Comparison of ENCODE assay signal across 8 mouse cellular contexts in genomic region chr11:120423569-120424295, GRCm38 (mm10). TPM values are rescaled to one million over a fixed set of nuclear protein-coding genes. Genes with fewer than 3 reads are reported as not detected.
DNase-seq lines count a peak whose midpoint lies in the region; ATAC-seq lines count a peak whose summit lies in the region.

No protein-coding gene starts in this region.

- no peak overlapping the region for H3K4me3 ChIP-seq in embryonic facial prominence, embryonic 14.5 days (ENCODE audit: low read depth, low read length)
- no peak overlapping the region for H3K4me3 ChIP-seq in hindbrain, embryonic 14.5 days (replicated peaks; ENCODE audit: low read length)
- no peak overlapping the region for H3K4me3 ChIP-seq in stomach, embryonic 16.5 days (replicated peaks; ENCODE audit: low read length)

- H3K9me3 ChIP-seq in embryonic facial prominence, embryonic 14.5 days (ENCODE audit: control insufficient read depth, low read length): no peaks in the 10 kb centered on the region
- no peaks in the 10 kb centered on the region for H3K9me3 ChIP-seq in hindbrain, embryonic 14.5 days (ENCODE audit: control insufficient read depth, low read length)
- H3K9me3 ChIP-seq in stomach, embryonic 16.5 days (replicated peaks; ENCODE audit: control insufficient read depth, low read length): no peaks in the 10 kb centered on the region

- H3K36me3 ChIP-seq in embryonic facial prominence, embryonic 14.5 days (ENCODE audit: control insufficient read depth, insufficient read depth, low read length): peaks cover 81% of the 10 kb centered on the region
- H3K36me3 ChIP-seq in hindbrain, embryonic 14.5 days (replicated peaks; ENCODE audit: control insufficient read depth, insufficient read depth): peaks cover 91% of the 10 kb centered on the region
- peaks cover 18% of the 10 kb centered on the region for H3K36me3 ChIP-seq in stomach, embryonic 16.5 days (ENCODE audit: control insufficient read depth, insufficient read depth, low read length)

- no peaks in the 10 kb centered on the region for H3K27me3 ChIP-seq in embryonic facial prominence, embryonic 14.5 days (replicated peaks; ENCODE audit: control insufficient read depth, insufficient read depth, low read length)
- H3K27me3 ChIP-seq in hindbrain, embryonic 14.5 days (ENCODE audit: control insufficient read depth, insufficient read depth, low read length): no peaks in the 10 kb centered on the region
- H3K27me3 ChIP-seq in stomach, embryonic 16.5 days (ENCODE audit: control insufficient read depth, insufficient read depth, low read length): no peaks in the 10 kb centered on the region

- no peak overlapping the region for H3K4me2 ChIP-seq in embryonic facial prominence, embryonic 14.5 days (ENCODE audit: low read depth, low read length)
- H3K4me2 ChIP-seq in hindbrain, embryonic 14.5 days (replicated peaks): no peak overlapping the region
- H3K4me2 ChIP-seq in stomach, embryonic 16.5 days (ENCODE audit: low read depth, low read length): no peak overlapping the region

- WGBS in embryonic facial prominence, embryonic 14.5 days: 63% methylated on average over 9 of the region's 9 CpGs
- 69% methylated on average over 9 of the region's 9 CpGs for whole genome bisulfite sequencing in hindbrain, embryonic 14.5 days
- WGBS in stomach, embryonic 16.5 days: 59% methylated on average over 9 of the region's 9 CpGs

- DNase-seq in heart, adult 8-10 months (ENCODE audit: low spot score): peak; percentile 42
- DNase-seq in heart, postnatal 25 days (ENCODE audit: low spot score): no peak
- DNase-seq in adrenal gland, postnatal 25 days: peak; percentile 69
- peak; percentile 72 for DNase-seq in embryonic facial prominence, embryonic 14.5 days (ENCODE audit: low spot score)
- DNase-seq in hindbrain, embryonic 14.5 days (ENCODE audit: low spot score): peak; percentile 80
- peak; percentile 49 to 64 for DNase-seq in layer of hippocampus, postnatal 14 days (ENCODE audit: low spot score in 2 of 2)
- peak; percentile 86 for DNase-seq in mesoderm, embryonic 11.5 days (ENCODE audit: low read depth, low spot score)

- intact Hi-C loops in heart, postnatal 25 days (cut with DNase I): loop anchor here (5.0 kb wide), 3 partner anchors 46 to 311 kb away; partner anchors contain the start of gene Faap100

- H3K9ac ChIP-seq in embryonic facial prominence, embryonic 14.5 days (ENCODE audit: low read depth, low read length): no peak overlapping the region
- no peak overlapping the region for H3K9ac ChIP-seq in hindbrain, embryonic 14.5 days
- H3K9ac ChIP-seq in stomach, embryonic 16.5 days (ENCODE audit: low read length): no peak overlapping the region

- no peaks in the 10 kb centered on the region for H3K4me1 ChIP-seq in embryonic facial prominence, embryonic 14.5 days (ENCODE audit: control insufficient read depth, insufficient read depth, low read length)
- no peaks in the 10 kb centered on the region for H3K4me1 ChIP-seq in hindbrain, embryonic 14.5 days (replicated peaks; ENCODE audit: control insufficient read depth, insufficient read depth, low read length)
- peaks cover 9% of the 10 kb centered on the region for H3K4me1 ChIP-seq in stomach, embryonic 16.5 days (ENCODE audit: control insufficient read depth, insufficient read depth, low read length)

- no peak overlapping the region for H3K27ac ChIP-seq in embryonic facial prominence, embryonic 14.5 days (replicated peaks; ENCODE audit: low read depth, low read length)
- no peak overlapping the region for H3K27ac ChIP-seq in hindbrain, embryonic 14.5 days
- peak overlapping the region; percentile 33; the same call in 1 of the 2 replicates for H3K27ac ChIP-seq in stomach, embryonic 16.5 days (ENCODE audit: low read length)

- no peak for ATAC-seq in embryonic facial prominence, embryonic 14.5 days (ENCODE audit: low read depth)
- no peak for ATAC-seq in hindbrain, embryonic 14.5 days (ENCODE audit: low FRiP score)
- ATAC-seq in stomach, embryonic 16.5 days (ENCODE audit: insufficient read depth, low FRiP score): peak; percentile 55; the same call in 1 of the 2 replicates

RNA-seq across cellular contexts. Expression of gene Nploc4, which starts 13.8 kb away (rescaled TPM):
- 10 to 100 TPM; 64.3 to 69.6 (median 65.8) TPM for total RNA-seq in heart, adult 8-10 months (2022)
- 10 to 100 TPM; 53.0 to 59.3 TPM for total RNA-seq in heart, postnatal 25 days (2021)
- total RNA-seq in adrenal gland, postnatal 25 days (2021): 83.9 and 98.7 TPM in 2 replicates
- 38.1 and 44.6 TPM in 2 replicates for polyA plus RNA-seq in embryonic facial prominence, embryonic 14.5 days (2014; fragmentation: Nextera tagmentation; extraction: Ambion mirVana)
- 37.4 and 39.3 TPM in 2 replicates for polyA plus RNA-seq in hindbrain, embryonic 14.5 days (2014; fragmentation: Nextera tagmentation; extraction: Ambion mirVana)
- total RNA-seq in layer of hippocampus, postnatal 14 days (2021): 10 to 100 TPM; 64.4 to 65.6 TPM
- 22.8 and 23.5 TPM in 2 replicates for polyA plus RNA-seq in stomach, embryonic 16.5 days (2015; fragmentation: Nextera tagmentation; extraction: Ambion mirVana)

RNA-seq across cellular contexts. Expression of gene Tspan10, which starts 18.7 kb away (rescaled TPM):
- total RNA-seq in heart, adult 8-10 months (2022): 1 to 10 TPM in 3 of 4 experiments, under 1 TPM in 1; 0.52 to 2.4 (median 1.4) TPM
- 1 to 10 TPM; 1.4 to 1.6 TPM for total RNA-seq in heart, postnatal 25 days (2021)
- 7.3 TPM in 1 of 2 replicates, not detected in the other for total RNA-seq in adrenal gland, postnatal 25 days (2021)
- polyA plus RNA-seq in embryonic facial prominence, embryonic 14.5 days (2014; fragmentation: Nextera tagmentation; extraction: Ambion mirVana): 0.63 TPM in 1 of 2 replicates, not detected in the other
- polyA plus RNA-seq in hindbrain, embryonic 14.5 days (2014; fragmentation: Nextera tagmentation; extraction: Ambion mirVana): not detected in 2 replicates
- total RNA-seq in layer of hippocampus, postnatal 14 days (2021): 1 to 10 TPM in 1 of 2 experiments, not detected in 1; 1.4 TPM
- polyA plus RNA-seq in stomach, embryonic 16.5 days (2015; fragmentation: Nextera tagmentation; extraction: Ambion mirVana): not detected in 2 replicates

RNA-seq across cellular contexts. Expression of gene Pde6g, which starts 29.6 kb away (rescaled TPM):
- total RNA-seq in heart, adult 8-10 months (2022): under 1 TPM; 0.34 to 0.89 (median 0.66) TPM
- under 1 TPM; 0.47 to 0.84 TPM for total RNA-seq in heart, postnatal 25 days (2021)
- total RNA-seq in adrenal gland, postnatal 25 days (2021): 0.27 TPM in 1 of 2 replicates, not detected in the other
- not detected in 2 replicates for polyA plus RNA-seq in embryonic facial prominence, embryonic 14.5 days (2014; fragmentation: Nextera tagmentation; extraction: Ambion mirVana)
- polyA plus RNA-seq in hindbrain, embryonic 14.5 days (2014; fragmentation: Nextera tagmentation; extraction: Ambion mirVana): 0.40 TPM in 2 replicates
- total RNA-seq in layer of hippocampus, postnatal 14 days (2021): under 1 TPM in 1 of 2 experiments, not detected in 1; 0.43 TPM
- 0.30 and 0.57 TPM in 2 replicates for polyA plus RNA-seq in stomach, embryonic 16.5 days (2015; fragmentation: Nextera tagmentation; extraction: Ambion mirVana)

RNA-seq across cellular contexts. Expression of gene Oxld1, which starts 34.1 kb away (rescaled TPM):
- total RNA-seq in heart, adult 8-10 months (2022): 10 to 100 TPM; 64.4 to 76.6 (median 70.0) TPM
- 10 to 100 TPM; 53.7 to 56.4 TPM for total RNA-seq in heart, postnatal 25 days (2021)
- total RNA-seq in adrenal gland, postnatal 25 days (2021): 33.8 and 41.3 TPM in 2 replicates
- polyA plus RNA-seq in embryonic facial prominence, embryonic 14.5 days (2014; fragmentation: Nextera tagmentation; extraction: Ambion mirVana): 12.8 and 15.3 TPM in 2 replicates
- polyA plus RNA-seq in hindbrain, embryonic 14.5 days (2014; fragmentation: Nextera tagmentation; extraction: Ambion mirVana): 11.4 and 12.4 TPM in 2 replicates
- 10 to 100 TPM; 14.5 to 15.9 TPM for total RNA-seq in layer of hippocampus, postnatal 14 days (2021)
- 14.0 TPM in 2 replicates for polyA plus RNA-seq in stomach, embryonic 16.5 days (2015; fragmentation: Nextera tagmentation; extraction: Ambion mirVana)

RNA-seq across cellular contexts. Expression of gene Ccdc137, which starts 34.2 kb away (rescaled TPM):
- 1 to 10 TPM; 5.7 to 8.0 (median 7.1) TPM for total RNA-seq in heart, adult 8-10 months (2022)
- total RNA-seq in heart, postnatal 25 days (2021): 1 to 10 TPM; 7.9 to 8.9 TPM
- total RNA-seq in adrenal gland, postnatal 25 days (2021): 24.2 and 27.6 TPM in 2 replicates
- 27.7 and 27.9 TPM in 2 replicates for polyA plus RNA-seq in embryonic facial prominence, embryonic 14.5 days (2014; fragmentation: Nextera tagmentation; extraction: Ambion mirVana)
- polyA plus RNA-seq in hindbrain, embryonic 14.5 days (2014; fragmentation: Nextera tagmentation; extraction: Ambion mirVana): 19.9 and 20.8 TPM in 2 replicates
- total RNA-seq in layer of hippocampus, postnatal 14 days (2021): 10 to 100 TPM; 22.5 to 22.7 TPM
- 28.9 and 33.7 TPM in 2 replicates for polyA plus RNA-seq in stomach, embryonic 16.5 days (2015; fragmentation: Nextera tagmentation; extraction: Ambion mirVana)
